Mouse (Mus musculus) lung, postnatal 0 days (tissue): ENCODE measurements around the gene Setd6. TPM values are rescaled to one million over a fixed set of nuclear protein-coding genes. Genes with fewer than 3 reads are reported as not detected.

Experiments used
- ATAC-seq: fragments of 200-750 bp; cut with Nextera tagmentation; 2 replicates; pipeline ENCODE4 v1.8.0; 2017; ENCODE audit warnings: moderate library complexity
- DNase-seq: peaks from one replicate; pipeline ENCODE4 v3.0.0-alpha.2; 2016; ENCODE audit warnings: low spot score
- H3K27ac ChIP-seq: fragments of 300-500 bp; sonication (generic); 2 replicates; pipeline ENCODE4 v1.5.1; 2014; ENCODE audit warnings: antibody characterized with exemption, mild to moderate bottlenecking, low read length, mixed read lengths
- H3K27me3 ChIP-seq: fragments of 300-500 bp; sonication (generic); replicated peaks from 2 replicates; pipeline ENCODE4 v1.6.1; 2014; ENCODE audit warnings: low read length, mixed read lengths; ENCODE audit not compliant: insufficient read depth
- H3K36me3 ChIP-seq: fragments of 300-500 bp; sonication (generic); 2 replicates; pipeline ENCODE4 v1.6.1; 2014; ENCODE audit warnings: low read length, mixed read lengths; ENCODE audit not compliant: insufficient read depth
- H3K4me1 ChIP-seq: fragments of 300-500 bp; sonication (generic); 2 replicates; pipeline ENCODE4 v1.6.1; 2014; ENCODE audit warnings: antibody characterized with exemption, low read depth, low read length, mixed read lengths; ENCODE audit not compliant: insufficient read depth
- H3K4me2 ChIP-seq: fragments of 300-500 bp; sonication (generic); replicated peaks from 2 replicates; pipeline ENCODE4 v1.6.1; 2014; ENCODE audit warnings: low read depth, mild to moderate bottlenecking, low read length, moderate library complexity, mixed read lengths
- H3K4me3 ChIP-seq: fragments of 300-500 bp; sonication (generic); 2 replicates; pipeline ENCODE4 v1.5.1; 2014; ENCODE audit warnings: low read depth, low read length
- H3K9ac ChIP-seq: fragments of 300-500 bp; sonication (generic); replicated peaks from 2 replicates; pipeline ENCODE4 v1.6.1; 2014; ENCODE audit warnings: low read depth, mild to moderate bottlenecking
- H3K9me3 ChIP-seq: fragments of 300-500 bp; sonication (generic); 2 replicates; pipeline ENCODE4 v1.6.1; 2016; ENCODE audit warnings: low read length, mixed read lengths
- CTCF ChIP-seq: IDR thresholded peaks from 2 replicates; pipeline ENCODE4 v1.5.1; 2016; ENCODE audit warnings: antibody characterized with exemption, mild to moderate bottlenecking
- EP300 ChIP-seq: IDR thresholded peaks from 2 replicates; pipeline ENCODE4 v1.6.1; 2016; ENCODE audit warnings: antibody characterized with exemption, mild to moderate bottlenecking, control low read depth
- whole genome bisulfite sequencing: fragments of 180-500 bp; shearing (Covaris S2); extraction: QIAGEN DNeasy Blood & Tissue Kit; methylation state at CpG from one replicate; pipeline ENCODE4 v1.1.7; 2014; 5-methylcytosine and 5-hydroxymethylcytosine counted together
- polyA plus RNA-seq: library from polyadenylated mRNA; unstranded; fragments of >200 nt; fragmentation: Nextera tagmentation; extraction: Ambion mirVana; gene quantifications from 2 replicates; pipeline ENCODE4 v1.2.1, GENCODE M21; 2015

Setd6 gene
- 7.8 and 7.9 TPM in 2 replicates for polyA plus RNA-seq

- H3K4me1 ChIP-seq: peaks cover 5% of the 10 kb centered on the region; the same call in 1 of the 2 replicates
- TF ChIP-seq CTCF: no peak
- TF ChIP-seq EP300: no peak
- H3K27me3 ChIP-seq: no peaks in the 10 kb centered on the region
- ATAC-seq: peak; percentile 84
- under 1% methylated on average over 79 of the region's 79 CpGs for WGBS
- peak within 1 kb of the TSS; percentile 48 for H3K9ac ChIP-seq
- H3K4me2 ChIP-seq: peak within 1 kb of the TSS; percentile 98
- peak within 1 kb of the TSS; percentile 26; the same call in 1 of the 2 replicates for H3K27ac ChIP-seq
- 0 out of 2 replicates have a peak, but pooled peaks cover 4% of the 10 kb centered on the region for H3K36me3 ChIP-seq
- no peaks in the 10 kb centered on the region for H3K9me3 ChIP-seq
- DNase-seq: peak; percentile 93
- H3K4me3 ChIP-seq: peak within 1 kb of the TSS; percentile 80
Observed at GRCm38 (mm10) chr8:95715676-95716531, at the start of gene Setd6. Gene Setd6 (plus strand): TSS chr8:95715881.

- no peak for TF ChIP-seq EP300
- TF ChIP-seq CTCF: no peak
- no peaks in the 10 kb centered on the region for H3K9me3 ChIP-seq
- 30% methylated on average over 8 of the region's 8 CpGs for WGBS
- H3K27ac ChIP-seq: no peak overlapping the region
- H3K4me1 ChIP-seq: no peaks in the 10 kb centered on the region
- H3K4me2 ChIP-seq: no peak overlapping the region
- no peak overlapping the region for H3K4me3 ChIP-seq
- ATAC-seq: no peak
- no peaks in the 10 kb centered on the region for H3K27me3 ChIP-seq
- no peak for DNase-seq
- no peaks in the 10 kb centered on the region for H3K36me3 ChIP-seq
- H3K9ac ChIP-seq: no peak overlapping the region
Observed at GRCm38 (mm10) chr8:95668163-95668958, 47.3 kb upstream of the Setd6 start.

GRCm38 (mm10) chr8:95669967-95670366 is 45.7 kb upstream of the Setd6 start:
- no peak overlapping the region for H3K9ac ChIP-seq
- H3K9me3 ChIP-seq: no peaks in the 10 kb centered on the region
- no peaks in the 10 kb centered on the region for H3K36me3 ChIP-seq
- no peak overlapping the region for H3K27ac ChIP-seq
- TF ChIP-seq EP300 (no peak), CTCF (no peak)
- no peak overlapping the region for H3K4me2 ChIP-seq
- no peak overlapping the region for H3K4me3 ChIP-seq
- no peaks in the 10 kb centered on the region for H3K27me3 ChIP-seq
- no peak for ATAC-seq
- whole genome bisulfite sequencing: 73% methylated on average over 2 of the region's 2 CpGs
- DNase-seq: no peak
- no peaks in the 10 kb centered on the region for H3K4me1 ChIP-seq

- no peak for TF ChIP-seq EP300
- TF ChIP-seq CTCF: no peak
- Histone ChIP-seq H3K9ac (no peak overlapping the region), H3K27me3 (peaks cover 11% of the 10 kb centered on the region), H3K27ac (no peak overlapping the region), H3K4me1 (no peaks in the 10 kb centered on the region), H3K4me3 (no peak overlapping the region), H3K36me3 (no peaks in the 10 kb centered on the region), H3K4me2 (no peak overlapping the region), H3K9me3 (no peaks in the 10 kb centered on the region)
- DNase-seq (no peak), ATAC-seq (no peak)
- 82% methylated on average over 6 of the region's 6 CpGs for WGBS
Observed at GRCm38 (mm10) chr8:95671861-95672260, 43.8 kb upstream of the Setd6 start.

- no peaks in the 10 kb centered on the region for H3K9me3 ChIP-seq
- H3K4me2 ChIP-seq: no peak overlapping the region
- 67% methylated on average over 5 of the region's 5 CpGs for WGBS
- no peak overlapping the region for H3K27ac ChIP-seq
- ATAC-seq: no peak
- no peak for DNase-seq
- no peaks in the 10 kb centered on the region for H3K36me3 ChIP-seq
- 0 out of 2 replicates have a peak, but pooled peaks cover 7% of the 10 kb centered on the region for H3K4me1 ChIP-seq
- TF ChIP-seq EP300 (no peak), CTCF (no peak)
- no peak overlapping the region for H3K9ac ChIP-seq
- no peak overlapping the region for H3K4me3 ChIP-seq
- peaks cover 20% of the 10 kb centered on the region for H3K27me3 ChIP-seq
Observed at GRCm38 (mm10) chr8:95672811-95673210, 42.9 kb upstream of the Setd6 start.

- peaks cover 33% of the 10 kb centered on the region for H3K27me3 ChIP-seq
- no peak for ATAC-seq
- no peaks in the 10 kb centered on the region for H3K36me3 ChIP-seq
- H3K4me3 ChIP-seq: peak within 1 kb of the TSS; percentile 45
- 0 out of 2 replicates have a peak, but pooled peaks cover 7% of the 10 kb centered on the region for H3K4me1 ChIP-seq
- WGBS: 38% methylated on average over 9 of the region's 9 CpGs
- peak within 1 kb of the TSS; percentile 92 for H3K4me2 ChIP-seq
- H3K9ac ChIP-seq: 0 out of 2 replicates have a peak within 1 kb of the TSS, but pooled peaks have one; percentile 16
- TF ChIP-seq CTCF (no peak), EP300 (no peak)
- H3K9me3 ChIP-seq: no peaks in the 10 kb centered on the region
- H3K27ac ChIP-seq: no peak within 1 kb of the TSS
- no peak for DNase-seq
Observed at GRCm38 (mm10) chr8:95676631-95677030, 39.0 kb upstream of the Setd6 start, which contains the start of gene Ndrg4. Gene Ndrg4 (plus strand): TSS chr8:95676980.
